Mouse (Mus musculus): Measurements from ENCODE around the gene D1Pas1. TPM values are rescaled to one million over a fixed set of nuclear protein-coding genes. Genes with fewer than 3 reads are reported as not detected.
A peak's percentile ranks its signal among the peaks of the same experiment; 100 is the strongest.

D1Pas1 gene
- total and polyA plus RNA-seq, 2 experiments from 2014 or later: 0.05 TPM; not detected in 1

GRCm38 (mm10) chr1:186954591-186954990 is 12.6 kb upstream of the D1Pas1 start:
- no peak overlapping the region for H3K4me2 ChIP-seq (ENCODE audit: low read depth, low read length)
- H3K27me3 ChIP-seq (ENCODE audit: control insufficient read depth, insufficient read depth, low read length): no peaks in the 10 kb centered on the region
- DNase-seq (ENCODE audit: low spot score) (no peak), ATAC-seq (ENCODE audit: insufficient read depth, low read depth) (no peak)
- no peak overlapping the region for H3K9ac ChIP-seq (replicated peaks; ENCODE audit: low read depth, low read length)
- WGBS: 82% methylated on average over 4 of the region's 4 CpGs
- H3K27ac ChIP-seq (ENCODE audit: low read depth): no peak overlapping the region
- TF ChIP-seq EP300 (IDR thresholded peaks at IDR 0.05; ENCODE audit: low read depth): no peak
- no peak for TF ChIP-seq CTCF (IDR thresholded peaks at IDR 0.05; ENCODE audit: low read depth)
- H3K36me3 ChIP-seq (replicated peaks; ENCODE audit: control insufficient read depth, insufficient read depth, low read length): no peaks in the 10 kb centered on the region
- no peaks in the 10 kb centered on the region for H3K9me3 ChIP-seq (replicated peaks; ENCODE audit: control insufficient read depth, low read length)
- H3K4me3 ChIP-seq (ENCODE audit: low read depth, low read length): no peak overlapping the region
- H3K4me1 ChIP-seq (ENCODE audit: control insufficient read depth, insufficient read depth): no peaks in the 10 kb centered on the region

GRCm38 (mm10) chr1:186959380-186959779 is 7.8 kb upstream of the D1Pas1 start:
- TF ChIP-seq EP300 (IDR thresholded peaks at IDR 0.05; ENCODE audit: low read depth) (no peak), CTCF (IDR thresholded peaks at IDR 0.05; ENCODE audit: low read depth) (peak; percentile 43)
- no peak overlapping the region for H3K9ac ChIP-seq (replicated peaks; ENCODE audit: low read depth, low read length)
- no peak overlapping the region for H3K4me3 ChIP-seq (ENCODE audit: low read depth, low read length)
- no peaks in the 10 kb centered on the region for H3K36me3 ChIP-seq (replicated peaks; ENCODE audit: control insufficient read depth, insufficient read depth, low read length)
- no peak for DNase-seq (ENCODE audit: low spot score)
- 49% methylated on average over 4 of the region's 4 CpGs for WGBS
- no peaks in the 10 kb centered on the region for H3K27me3 ChIP-seq (ENCODE audit: control insufficient read depth, insufficient read depth, low read length)
- no peak overlapping the region for H3K27ac ChIP-seq (ENCODE audit: low read depth)
- H3K4me2 ChIP-seq (ENCODE audit: low read depth, low read length): no peak overlapping the region
- no peak for ATAC-seq (ENCODE audit: insufficient read depth, low read depth)
- no peaks in the 10 kb centered on the region for H3K9me3 ChIP-seq (replicated peaks; ENCODE audit: control insufficient read depth, low read length)
- H3K4me1 ChIP-seq (ENCODE audit: control insufficient read depth, insufficient read depth): no peaks in the 10 kb centered on the region

DNA sequence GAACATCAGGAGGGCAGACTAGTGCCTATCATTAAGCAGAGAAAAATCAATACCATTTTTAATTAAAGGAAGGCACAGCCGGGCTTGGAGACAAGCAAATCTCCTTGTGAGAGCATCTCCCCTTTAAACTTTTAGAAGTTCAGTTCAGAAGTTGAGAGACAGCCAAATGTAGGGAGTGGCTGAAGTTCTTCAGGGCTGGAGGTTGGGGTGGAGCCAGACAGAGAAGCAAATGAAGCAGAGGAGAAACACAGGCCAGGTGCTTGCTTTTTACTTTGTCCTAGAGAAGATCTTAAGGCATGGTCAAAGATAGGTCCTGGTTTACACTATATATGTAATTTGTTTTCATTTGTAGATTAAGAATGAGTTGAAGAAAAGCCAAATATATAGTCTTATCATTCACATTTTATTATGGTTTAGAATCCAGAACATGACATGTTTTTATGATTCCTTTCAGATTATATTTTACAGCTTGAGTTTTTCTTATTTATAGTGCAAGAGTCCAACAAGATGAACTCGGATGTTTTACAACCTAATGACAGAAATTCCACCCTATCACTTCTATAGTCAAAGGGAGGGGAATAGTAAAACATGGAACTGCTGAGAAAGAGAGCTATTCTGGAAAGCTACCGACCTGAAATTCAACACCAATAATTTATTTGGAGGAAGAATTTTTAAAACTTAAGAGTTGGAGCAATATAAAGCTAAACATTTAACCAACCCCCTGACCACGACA is 2.9 kb upstream of the D1Pas1 start:
- no peak for TF ChIP-seq CTCF (IDR thresholded peaks at IDR 0.05; ENCODE audit: low read depth)
- no peak for TF ChIP-seq EP300 (IDR thresholded peaks at IDR 0.05; ENCODE audit: low read depth)
- Histone ChIP-seq H3K9ac (replicated peaks; ENCODE audit: low read depth, low read length) (no peak overlapping the region), H3K4me1 (ENCODE audit: control insufficient read depth, insufficient read depth) (no peaks in the 10 kb centered on the region), H3K9me3 (replicated peaks; ENCODE audit: control insufficient read depth, low read length) (peaks cover 27% of the 10 kb centered on the region), H3K27me3 (ENCODE audit: control insufficient read depth, insufficient read depth, low read length) (no peaks in the 10 kb centered on the region), H3K27ac (ENCODE audit: low read depth) (no peak overlapping the region), H3K4me3 (ENCODE audit: low read depth, low read length) (no peak overlapping the region), H3K36me3 (replicated peaks; ENCODE audit: control insufficient read depth, insufficient read depth, low read length) (no peaks in the 10 kb centered on the region), H3K4me2 (ENCODE audit: low read depth, low read length) (no peak overlapping the region)
- ATAC-seq (ENCODE audit: insufficient read depth, low read depth) (no peak), DNase-seq (ENCODE audit: low spot score) (no peak)
- 55% methylated on average over 4 of the region's 4 CpGs for WGBS

GRCm38 (mm10) chr1:186967926-186968325 is 710 bp downstream of the D1Pas1 start:
- H3K36me3 ChIP-seq (replicated peaks; ENCODE audit: control insufficient read depth, insufficient read depth, low read length): no peaks in the 10 kb centered on the region
- H3K9me3 ChIP-seq (replicated peaks; ENCODE audit: control insufficient read depth, low read length): peaks cover 27% of the 10 kb centered on the region
- H3K4me1 ChIP-seq (ENCODE audit: control insufficient read depth, insufficient read depth): no peaks in the 10 kb centered on the region; the same call in 1 of the 2 replicates
- WGBS: 93% methylated on average over 34 of the region's 34 CpGs
- no peak overlapping the region for H3K27ac ChIP-seq (ENCODE audit: low read depth)
- DNase-seq (ENCODE audit: low spot score): no peak
- no peak for ATAC-seq (ENCODE audit: insufficient read depth, low read depth)
- no peak overlapping the region for H3K9ac ChIP-seq (replicated peaks; ENCODE audit: low read depth, low read length)
- TF ChIP-seq CTCF (IDR thresholded peaks at IDR 0.05; ENCODE audit: low read depth) (no peak), EP300 (IDR thresholded peaks at IDR 0.05; ENCODE audit: low read depth) (no peak)
- H3K4me2 ChIP-seq (ENCODE audit: low read depth, low read length): no peak overlapping the region
- no peaks in the 10 kb centered on the region for H3K27me3 ChIP-seq (ENCODE audit: control insufficient read depth, insufficient read depth, low read length)
- H3K4me3 ChIP-seq (ENCODE audit: low read depth, low read length): no peak overlapping the region

- ATAC-seq (ENCODE audit: insufficient read depth, low read depth): no peak
- H3K27ac ChIP-seq (ENCODE audit: low read depth): no peak overlapping the region
- DNase-seq (ENCODE audit: low spot score): no peak
- no peaks in the 10 kb centered on the region for H3K27me3 ChIP-seq (ENCODE audit: control insufficient read depth, insufficient read depth, low read length)
- peaks cover 5% of the 10 kb centered on the region for H3K4me1 ChIP-seq (ENCODE audit: control insufficient read depth, insufficient read depth)
- H3K36me3 ChIP-seq (replicated peaks; ENCODE audit: control insufficient read depth, insufficient read depth, low read length): no peaks in the 10 kb centered on the region
- H3K9ac ChIP-seq (replicated peaks; ENCODE audit: low read depth, low read length): no peak overlapping the region
- H3K4me3 ChIP-seq (ENCODE audit: low read depth, low read length): no peak overlapping the region
- TF ChIP-seq EP300 (IDR thresholded peaks at IDR 0.05; ENCODE audit: low read depth) (no peak), CTCF (IDR thresholded peaks at IDR 0.05; ENCODE audit: low read depth) (no peak)
- H3K4me2 ChIP-seq (ENCODE audit: low read depth, low read length): no peak overlapping the region
- no peaks in the 10 kb centered on the region for H3K9me3 ChIP-seq (replicated peaks; ENCODE audit: control insufficient read depth, low read length)
- WGBS: 57% methylated on average over 4 of the region's 4 CpGs
Observed at GRCm38 (mm10) chr1:186976937-186977540, 9.8 kb downstream of the D1Pas1 start.
